7 mouse cellular contexts compared by ENCODE assay signal in the genomic region with DNA sequence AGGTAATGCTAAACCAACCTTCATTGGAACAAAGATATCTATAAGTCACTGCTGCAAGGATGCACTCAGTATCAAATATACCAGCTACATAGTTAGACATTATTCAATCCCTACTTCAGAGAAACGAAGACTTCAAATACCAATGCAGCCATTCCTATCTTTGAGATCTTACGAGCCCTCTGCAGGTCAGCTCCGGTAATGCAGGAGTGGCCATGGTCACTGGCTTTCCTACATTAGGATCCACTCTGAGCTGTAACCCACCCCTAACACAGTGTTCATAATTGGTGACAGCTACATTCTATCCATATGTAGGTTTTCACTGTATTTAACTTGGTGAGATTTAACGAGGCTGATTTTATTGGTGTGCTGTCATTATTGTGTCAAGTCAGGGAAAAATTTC.
DNase-seq lines count a peak whose midpoint lies in the region; ATAC-seq and TF ChIP-seq lines count a peak whose summit lies in the region.

No protein-coding gene starts in this region.

- TF ChIP-seq CTCF in gastrocnemius, adult 2 months (IDR thresholded peaks at IDR 0.05), result peak; percentile 95

- no peaks in the 10 kb centered on the region for H3K36me3 ChIP-seq in intestine, embryonic 16.5 days (ENCODE audit: control insufficient read depth, insufficient read depth, low read length)
- H3K36me3 ChIP-seq in midbrain, embryonic 15.5 days (replicated peaks), result no peaks in the 10 kb centered on the region

- no peak overlapping the region for H3K4me2 ChIP-seq in intestine, embryonic 16.5 days (ENCODE audit: low read depth, low read length)
- no peak overlapping the region for H3K4me2 ChIP-seq in midbrain, embryonic 15.5 days

- peak; percentile 80 to 86 for DNase-seq in adrenal gland, adult 18-20 months (ENCODE audit: low spot score in 2 of 2)
- peak; percentile 91 to 93 for DNase-seq in cerebellum, postnatal 25 days
- DNase-seq in gastrocnemius, adult 2 months, result peak; percentile 83
- peak; percentile 72 to 76 for DNase-seq in left cerebral cortex, postnatal 14 days (ENCODE audit: low spot score in 2 of 2)
- DNase-seq in spleen, postnatal 14 days (ENCODE audit: low spot score in 2 of 2), result peak; percentile 57 to 70

- H3K4me3 ChIP-seq in gastrocnemius, adult 2 months, result no peak overlapping the region
- H3K4me3 ChIP-seq in intestine, embryonic 16.5 days (ENCODE audit: low read length), result no peak overlapping the region
- H3K4me3 ChIP-seq in midbrain, embryonic 15.5 days, result no peak overlapping the region

- intact Hi-C loops in gastrocnemius, adult 2 months (cut with DNase I), result loop anchor here (5.0 kb wide), 1 partner anchor 99 kb away; no protein-coding TSS in a partner anchor
- intact Hi-C loops in left cerebral cortex, postnatal 14 days (cut with DNase I), result no loop called here

- 23% methylated on average over 4 of the region's 4 CpGs for WGBS in intestine, embryonic 16.5 days
- 21% methylated on average over 4 of the region's 4 CpGs for WGBS in midbrain, embryonic 15.5 days

- peak; percentile 54 for ATAC-seq in intestine, embryonic 16.5 days
- ATAC-seq in midbrain, embryonic 15.5 days (replicated peaks), result peak; percentile 78

- no peaks in the 10 kb centered on the region for H3K9me3 ChIP-seq in intestine, embryonic 16.5 days (ENCODE audit: control insufficient read depth, low read length)
- H3K9me3 ChIP-seq in midbrain, embryonic 15.5 days, result no peaks in the 10 kb centered on the region

- no peak overlapping the region for H3K9ac ChIP-seq in intestine, embryonic 16.5 days (ENCODE audit: low read depth, low read length)
- no peak overlapping the region for H3K9ac ChIP-seq in midbrain, embryonic 15.5 days

- no peaks in the 10 kb centered on the region for H3K27me3 ChIP-seq in intestine, embryonic 16.5 days (replicated peaks; ENCODE audit: control insufficient read depth, insufficient read depth, low read length)
- H3K27me3 ChIP-seq in midbrain, embryonic 15.5 days (replicated peaks), result no peaks in the 10 kb centered on the region

- H3K4me1 ChIP-seq in intestine, embryonic 16.5 days (ENCODE audit: control insufficient read depth, insufficient read depth, low read length), result no peaks in the 10 kb centered on the region
- no peaks in the 10 kb centered on the region for H3K4me1 ChIP-seq in midbrain, embryonic 15.5 days

- peak overlapping the region; percentile 58 for H3K27ac ChIP-seq in gastrocnemius, adult 2 months
- H3K27ac ChIP-seq in intestine, embryonic 16.5 days (ENCODE audit: low read length), result no peak overlapping the region
- H3K27ac ChIP-seq in midbrain, embryonic 15.5 days, result no peak overlapping the region
